Mouse (Mus musculus): Measurements from ENCODE around the gene Fam189a1. TPM values are rescaled to one million over a fixed set of nuclear protein-coding genes. Genes with fewer than 3 reads are reported as not detected.

Gene Fam189a1
- polyA plus RNA-seq, 1 experiment, result 3.5 TPM

- no peak for DNase-seq (ENCODE audit: low read depth)
These were observed 427.6 kb downstream of the Fam189a1 start for GRCm38 (mm10) chr7:64728816-64729215.

DNA sequence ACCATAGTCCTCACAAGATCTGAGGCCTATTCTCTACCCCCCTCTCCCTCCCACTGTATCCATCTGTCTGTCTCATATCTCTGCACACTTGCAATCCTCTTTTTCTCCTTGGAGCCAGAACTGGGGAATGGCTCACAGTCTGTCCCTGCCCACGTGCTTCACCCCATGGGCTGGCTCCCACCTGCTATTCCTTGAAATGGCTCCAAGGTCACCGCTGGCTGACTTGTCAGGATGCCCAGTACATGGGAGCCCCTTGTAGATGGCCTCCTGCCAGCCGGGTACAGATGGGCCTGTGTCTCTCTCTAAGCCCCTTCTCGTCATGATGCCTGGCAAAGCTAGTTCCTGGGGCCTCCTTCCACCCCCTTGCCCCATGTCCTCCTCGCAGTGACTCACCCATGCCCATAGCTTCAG is 428.2 kb downstream of the Fam189a1 start:
- DNase-seq (ENCODE audit: low read depth), result no peak

- DNase-seq (ENCODE audit: low read depth), result no peak
These were observed 430.2 kb downstream of the Fam189a1 start for GRCm38 (mm10) chr7:64725967-64726695.

- DNase-seq (ENCODE audit: low read depth), result no peak
These were observed 432.0 kb downstream of the Fam189a1 start for GRCm38 (mm10) chr7:64724409-64724808.

DNA sequence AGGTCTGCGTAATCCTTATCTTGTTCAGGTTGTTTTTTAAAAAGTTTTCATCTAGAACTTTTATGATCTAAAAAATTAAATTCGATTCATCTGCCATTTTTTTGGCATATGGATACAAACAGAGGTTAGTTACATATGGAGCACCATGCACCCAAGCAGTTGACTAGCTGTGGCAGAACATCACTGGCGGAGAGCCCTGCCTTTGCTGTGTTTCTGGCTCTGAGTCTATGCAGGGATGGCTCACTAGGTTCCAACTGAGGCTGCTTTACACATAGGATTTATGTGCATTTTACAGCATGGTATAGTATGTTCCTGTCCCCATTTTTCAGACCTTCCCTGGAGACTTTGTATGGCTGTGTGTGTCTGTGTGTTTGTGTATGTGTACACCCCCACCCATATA is 433.1 kb downstream of the Fam189a1 start:
- DNase-seq (ENCODE audit: low read depth), result no peak

- DNase-seq (ENCODE audit: low read depth), result no peak
These were observed 440.1 kb downstream of the Fam189a1 start for GRCm38 (mm10) chr7:64716286-64716685.

GRCm38 (mm10) chr7:64709520-64710262 is 446.7 kb downstream of the Fam189a1 start:
- no peak for DNase-seq (ENCODE audit: low read depth)

DNA sequence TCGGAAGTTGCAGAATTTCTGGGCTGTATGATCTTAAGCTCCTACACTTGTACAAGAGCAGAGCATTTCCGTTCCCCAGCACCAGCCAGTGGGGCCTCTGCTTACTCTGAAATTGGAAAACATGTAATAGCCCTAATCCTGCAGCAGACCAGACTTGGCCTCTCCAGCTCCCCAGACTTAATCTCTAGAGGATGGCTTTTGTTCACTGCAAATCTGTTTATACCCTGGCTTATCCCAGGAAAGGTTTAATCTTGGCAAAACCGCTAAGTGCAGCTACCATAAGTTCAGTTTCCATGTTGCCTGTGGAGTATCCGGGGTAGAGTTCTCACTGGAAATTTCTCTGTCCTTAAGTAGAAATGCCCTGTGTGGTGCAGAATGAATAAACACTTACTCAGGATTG is 448.2 kb downstream of the Fam189a1 start:
- no peak for DNase-seq (ENCODE audit: low read depth)
